Mouse (Mus musculus) urinary bladder, postnatal 36 days (tissue): ENCODE data around the gene Olfr835.

Experiments used
- DNase-seq, 2 experiments: peaks; one replicate each; pipeline ENCODE4 v3.0.0; 2022; ENCODE audit warnings: low spot score in 2 of 2, mixed read lengths in 1 of 2

The Olfr835 gene

GRCm38 (mm10) chr9:19032435-19032834 lies at the start of gene Olfr835:
TSS of gene Olfr835 (plus strand) at chr9:19032735.
- no peak for DNase-seq

- DNase-seq: no peak
Observed at GRCm38 (mm10) chr9:18987690-18988089, 44.8 kb upstream of the Olfr835 start, which contains the start of gene Olfr834. TSS of gene Olfr834 (plus strand) at chr9:18987990.

- DNase-seq: no peak
Observed at GRCm38 (mm10) chr9:19084986-19085385, 52.5 kb downstream of the Olfr835 start.
